Mouse (Mus musculus): ENCODE data around the gene Got2. TPM values are rescaled to one million over a fixed set of nuclear protein-coding genes. Genes with fewer than 3 reads are reported as not detected.

Got2 gene
- total RNA-seq, 2 experiments from 2014 or later, result 103 to 127 TPM

DNA sequence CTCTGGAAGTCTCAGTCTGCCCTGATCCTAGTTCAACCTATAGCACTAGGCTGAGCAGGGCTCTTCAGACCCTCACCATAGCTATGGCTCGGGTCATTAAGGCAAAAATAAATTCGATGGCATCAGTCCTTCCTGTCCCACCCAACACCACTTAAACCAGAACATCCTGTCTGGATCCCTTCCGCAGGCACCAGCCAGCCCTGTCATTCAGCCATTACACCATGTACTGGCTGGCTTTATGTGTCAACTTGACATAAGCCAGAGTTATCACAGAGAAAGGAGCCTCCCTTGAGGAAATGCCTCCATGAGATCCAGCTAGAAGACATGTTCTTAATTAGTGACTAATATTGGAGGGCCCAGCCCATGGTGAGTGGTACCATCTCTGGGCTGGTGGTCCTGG, 65.6 kb downstream of the Got2 start:
- no peak for DNase-seq (ENCODE audit: low spot score in 2 of 2)

DNA sequence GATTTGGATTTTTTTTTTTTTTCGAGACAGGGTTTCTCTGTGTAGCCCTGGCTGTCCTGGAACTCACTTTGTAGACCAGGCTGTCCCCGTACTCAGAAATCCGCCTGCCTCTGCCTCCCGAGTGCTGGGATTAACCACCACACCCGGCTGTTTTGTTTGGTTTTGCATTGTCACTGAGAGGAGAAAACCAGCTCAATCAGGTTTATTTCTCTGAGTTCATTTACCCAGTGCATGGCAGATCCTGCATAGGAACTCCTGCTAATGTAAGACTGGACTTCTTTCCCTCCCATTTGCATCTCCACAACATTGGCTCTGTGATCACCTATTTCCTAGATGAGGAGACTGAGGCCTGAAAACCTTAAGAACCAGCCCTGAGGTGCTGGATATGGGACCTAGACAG, 66.3 kb downstream of the Got2 start:
- DNase-seq (ENCODE audit: low spot score in 2 of 2), result no peak

DNA sequence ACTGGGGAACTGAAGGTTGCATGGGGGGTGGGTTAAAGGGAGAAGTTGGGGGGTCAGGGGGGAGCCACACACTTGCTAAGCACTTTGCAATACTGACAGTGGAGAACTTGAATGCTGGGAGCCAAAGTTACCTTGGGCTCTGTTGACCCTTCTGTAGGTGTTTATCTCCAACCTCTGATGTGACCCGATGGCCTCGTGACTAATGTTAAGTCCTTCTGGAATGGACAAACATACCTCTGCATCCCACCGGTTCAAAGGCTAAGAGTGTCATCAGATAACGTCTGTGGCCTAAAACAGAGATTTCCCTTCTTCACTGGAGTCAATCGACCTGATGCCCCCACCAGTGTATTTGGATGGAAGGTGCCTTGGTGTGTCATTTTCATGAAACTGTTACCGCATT, 67.1 kb downstream of the Got2 start:
- no peak for DNase-seq (ENCODE audit: low spot score in 2 of 2)

DNA sequence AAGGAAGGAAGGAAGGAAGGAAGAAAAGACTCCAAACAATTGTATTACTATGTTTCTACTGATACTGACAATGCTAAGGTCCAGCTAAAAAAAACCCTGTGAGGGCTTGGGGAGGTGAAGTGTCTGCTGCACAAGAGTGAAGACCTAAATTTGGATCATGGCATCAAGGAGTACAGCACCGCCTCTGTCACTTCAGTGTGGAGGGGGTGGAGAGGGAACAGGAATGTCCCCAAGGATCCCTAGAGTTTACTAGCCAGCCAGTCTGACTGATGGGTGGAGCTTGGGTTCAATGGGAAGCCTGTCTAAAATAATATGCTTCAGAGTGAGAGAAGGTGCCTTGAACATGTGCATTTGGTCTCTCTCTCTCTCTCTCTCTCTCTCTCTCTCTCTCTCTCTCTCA, 70.1 kb downstream of the Got2 start:
- DNase-seq (ENCODE audit: low spot score in 2 of 2), result no peak

DNA sequence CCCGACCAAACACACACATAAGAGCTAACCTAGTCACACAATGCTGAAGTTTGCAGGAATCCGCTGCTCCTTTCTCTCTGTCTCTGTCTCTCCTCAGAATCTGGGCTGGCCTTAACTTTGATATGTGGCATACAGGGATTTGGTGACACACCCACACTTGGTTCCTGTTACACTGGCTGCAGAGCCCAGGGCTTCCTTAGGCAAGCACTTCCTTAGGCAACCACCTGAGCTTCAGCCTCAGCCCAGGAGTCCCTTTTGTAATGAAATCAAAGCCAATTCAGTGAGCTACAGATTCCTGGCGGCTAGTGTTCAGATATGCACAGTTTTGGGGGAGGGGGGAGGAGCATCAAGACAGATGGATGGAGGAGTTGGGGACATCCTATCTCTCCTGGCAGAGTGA, 70.8 kb downstream of the Got2 start:
- DNase-seq (ENCODE audit: low spot score in 2 of 2), result no peak

DNA sequence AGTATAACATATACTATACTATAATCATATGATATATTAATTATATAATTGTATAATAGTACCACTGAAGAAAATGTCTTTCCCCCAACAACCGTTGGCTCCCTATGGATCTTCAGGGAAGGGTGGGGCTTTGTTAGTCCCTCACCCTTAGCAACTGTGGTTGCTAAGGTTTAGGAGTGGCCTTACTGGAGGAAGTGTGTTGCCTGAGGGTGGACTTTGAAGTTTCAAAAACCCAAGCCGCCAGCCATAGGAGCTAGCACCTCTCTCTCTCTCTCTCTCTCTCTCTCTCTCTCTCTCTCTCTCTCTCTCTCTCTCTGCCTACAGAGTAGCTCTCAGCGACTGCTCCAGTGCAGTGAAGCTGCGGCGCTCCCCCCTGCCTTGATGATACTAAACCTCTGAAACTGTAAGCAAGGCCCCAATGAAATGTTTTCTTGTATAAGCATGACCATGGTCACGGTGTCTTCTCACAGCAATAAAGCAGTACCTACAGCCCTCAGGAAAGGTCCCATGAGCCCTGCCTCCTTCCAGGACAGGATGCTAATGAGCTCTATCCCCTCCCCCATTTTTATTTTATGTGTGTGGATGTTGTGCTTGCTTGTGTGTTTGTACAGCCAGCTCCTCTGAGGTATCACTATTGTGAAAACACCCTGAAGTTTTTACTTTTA, 72.2 kb downstream of the Got2 start:
- no peak for DNase-seq (ENCODE audit: low spot score in 2 of 2)

Other genes starting within 250 kb of the Got2 start
- 10 to 100 TPM; 28.2 to 28.7 TPM for gene Ndrg4, start 211.6 kb downstream of the Got2 start, total RNA-seq (2021)
- gene Setd6, start 172.7 kb downstream of the Got2 start, total RNA-seq (2021), result 10 to 100 TPM; 29.0 to 38.2 TPM
- 100 to 1,000 TPM; 119 to 147 TPM for gene Cnot1, start 81.1 kb downstream of the Got2 start, total RNA-seq (2021)
- gene Sap18b, start 63.2 kb downstream of the Got2 start, total RNA-seq (2021), result 100 to 1,000 TPM; 163 to 197 TPM
- gene Slc38a7, start 35.0 kb downstream of the Got2 start, total RNA-seq (2021), result 10 to 100 TPM; 13.3 to 20.4 TPM

Measured in adrenal gland, adult 18-20 months (tissue).